Mouse (Mus musculus) left cerebral cortex, postnatal 4 days (tissue): ENCODE results near the gene Isg20l2. TPM values are rescaled to one million over a fixed set of nuclear protein-coding genes. Genes with fewer than 3 reads are reported as not detected.
"Not testable (repeated sequence)": the region's sequence is repeated elsewhere in the genome, so short reads cannot be mapped to it uniquely, and the experiment has no call there.

ENCODE experiments used
- DNase-seq: peaks from one replicate; pipeline ENCODE4 v3.0.0-alpha.2; 2022
- intact Hi-C: fragments of 180-260 bp; cut with DNase I; formaldehyde crosslinking; loops from one replicate; pipeline ENCODE4 v1.15.1; 2025
- total RNA-seq, 2 experiments: library from RNA; stranded (reverse); gene quantifications; 2 replicates each; pipeline ENCODE4 v1.2.3; 2021

The Isg20l2 gene
- 10 to 100 TPM; 23.4 to 24.9 TPM for total RNA-seq

DNA sequence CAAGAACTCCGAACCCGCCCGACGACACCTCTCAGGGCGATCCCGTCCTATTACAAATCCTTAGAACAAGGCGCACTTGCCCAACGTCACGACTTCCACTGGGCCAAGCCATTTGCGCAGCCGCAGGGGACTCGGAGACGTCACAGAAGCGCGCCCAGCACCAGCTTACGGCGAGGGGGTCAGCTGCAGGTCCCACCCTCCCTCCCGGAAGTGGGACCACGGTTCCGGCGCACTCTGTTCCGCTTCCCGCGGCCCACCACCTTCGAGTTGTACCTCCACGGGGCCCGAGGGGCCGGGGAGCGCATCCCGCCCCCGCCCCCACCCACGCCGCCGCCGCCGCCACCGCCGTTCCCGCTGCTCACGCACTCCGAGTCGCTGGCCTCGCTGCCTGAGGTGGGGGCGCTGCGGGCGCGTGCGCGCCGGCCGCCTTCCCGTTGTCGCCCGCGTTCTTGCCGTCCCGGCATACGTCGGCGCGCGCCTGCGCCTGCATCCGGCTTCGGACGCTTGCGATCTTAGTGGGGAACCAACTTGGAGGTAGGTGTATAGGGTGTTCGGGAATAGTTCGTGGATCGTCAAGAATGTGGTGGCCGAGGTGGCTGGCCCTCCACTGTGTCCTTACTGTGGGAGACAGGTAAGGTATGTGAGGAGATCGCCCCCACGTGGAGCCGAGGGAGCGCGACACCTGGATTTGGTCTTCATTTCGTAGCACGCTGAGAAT is at the start of gene Isg20l2, which contains the start of gene Rrnad1:
TSS of gene Isg20l2 (plus strand) at position 237 of the 718 bp plus-strand sequence.
TSS of gene Rrnad1 (minus strand) at position 640 of the 718 bp plus-strand sequence.
- peak; percentile 98 for DNase-seq
- intact Hi-C loops = no loop called here

DNA sequence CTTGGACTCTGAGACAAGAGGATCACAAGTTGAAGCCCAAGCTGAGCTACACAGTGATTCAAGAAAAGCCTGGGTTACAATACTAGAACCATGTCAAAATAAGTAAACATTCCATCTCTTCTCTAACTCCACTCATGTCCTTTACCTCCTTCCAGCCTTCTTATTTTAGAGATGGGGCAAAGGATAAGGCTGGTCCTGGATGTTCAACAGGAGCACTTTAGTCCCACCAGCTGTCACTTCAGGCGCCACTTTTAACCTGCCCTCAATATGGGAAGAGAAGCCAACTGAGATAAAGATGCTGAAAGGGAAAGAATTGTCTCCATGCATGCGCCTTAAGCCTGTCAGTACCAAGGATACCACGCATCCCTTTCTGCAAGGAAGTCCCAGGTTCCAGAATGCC is 45.8 kb upstream of the Isg20l2 start:
- intact Hi-C loops = no loop called here
- DNase-seq = no peak

DNA sequence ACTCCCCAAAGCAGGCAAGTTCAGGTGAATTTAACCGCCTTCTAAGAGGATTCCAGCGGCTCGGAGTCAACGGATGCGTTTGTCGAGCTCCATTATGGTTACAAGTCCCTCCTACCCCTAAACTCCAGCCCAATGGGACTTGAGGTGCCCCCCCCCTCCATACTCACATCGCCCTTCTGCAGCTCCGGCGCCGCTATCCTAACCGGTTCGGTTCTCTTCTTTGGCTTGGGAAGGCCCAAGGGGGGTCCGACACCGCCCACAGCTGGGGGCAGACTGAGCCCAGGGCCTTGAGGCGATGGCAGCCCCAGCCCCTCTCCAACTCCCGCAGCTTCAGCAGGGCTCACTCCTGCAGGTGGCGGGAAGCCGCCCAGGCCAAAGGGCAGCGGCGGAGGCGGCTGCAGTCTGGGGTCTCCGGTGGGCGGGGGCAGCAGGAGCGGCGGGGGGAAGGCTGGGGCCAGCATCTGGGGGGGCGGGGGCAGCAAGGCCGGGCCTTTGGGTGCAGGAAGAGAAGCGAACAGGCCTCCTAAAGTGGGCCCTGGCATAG is 45.3 kb upstream of the Isg20l2 start:
- intact Hi-C loops = no loop called here
- peak; percentile 54 for DNase-seq

DNA sequence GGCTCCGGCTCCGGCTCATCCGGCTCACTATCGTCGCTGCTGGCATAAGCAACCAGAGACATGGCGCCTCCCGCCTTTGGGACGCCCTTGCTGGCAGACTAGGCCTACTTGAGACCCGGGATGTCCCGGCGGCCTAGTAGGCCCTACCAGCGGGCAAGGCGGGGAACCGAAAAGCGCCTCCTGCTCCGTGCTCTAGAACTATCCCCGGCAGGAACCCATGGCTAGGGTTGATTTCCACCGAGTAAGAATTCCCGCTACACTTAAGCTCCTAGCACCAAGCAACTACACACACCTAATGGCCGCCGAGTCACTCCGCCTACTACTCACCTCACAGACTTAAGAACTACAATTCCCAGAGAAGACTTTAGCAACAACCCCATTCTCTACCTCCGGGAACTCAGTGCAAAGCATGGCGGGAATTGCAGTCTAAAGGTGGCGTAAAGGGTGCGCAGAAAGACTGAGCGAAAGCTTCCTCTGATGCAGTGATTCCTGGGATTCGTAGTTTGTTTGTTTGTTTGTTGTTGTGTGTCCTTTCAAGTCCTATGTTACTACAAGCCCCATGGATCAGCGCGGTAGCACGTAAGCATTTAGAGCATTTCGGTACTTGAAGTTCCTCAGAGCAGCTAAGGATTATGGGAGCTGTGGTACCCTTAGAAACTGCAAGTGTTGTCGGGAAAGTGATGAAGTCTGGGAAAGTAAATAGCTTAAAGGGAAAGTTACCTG is 44.7 kb upstream of the Isg20l2 start, which contains the start of gene Prcc:
TSS of gene Prcc (minus strand) at position 328 of the 723 bp plus-strand sequence.
- intact Hi-C loops = no loop called here
- peak; percentile 88 for DNase-seq

DNA sequence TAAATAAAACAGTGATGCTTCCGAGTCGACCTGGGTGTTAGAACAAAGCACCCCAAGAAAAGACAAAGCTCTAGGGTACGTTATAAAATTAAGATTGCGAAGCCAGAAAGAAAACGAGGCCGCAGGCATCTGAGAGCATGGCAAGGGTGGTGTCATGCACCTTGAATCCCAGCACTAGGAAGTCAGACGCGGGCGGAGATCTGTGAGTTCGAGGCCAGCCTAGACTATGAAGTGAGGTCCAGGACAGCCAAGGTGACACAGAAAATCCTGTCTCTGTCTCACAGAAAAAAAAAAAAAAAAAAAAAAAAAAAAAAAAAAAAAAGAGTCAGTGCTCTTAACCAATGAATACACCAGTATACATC is 44.1 kb upstream of the Isg20l2 start:
- peak; percentile 37 for DNase-seq
- intact Hi-C loops = no loop called here

DNA sequence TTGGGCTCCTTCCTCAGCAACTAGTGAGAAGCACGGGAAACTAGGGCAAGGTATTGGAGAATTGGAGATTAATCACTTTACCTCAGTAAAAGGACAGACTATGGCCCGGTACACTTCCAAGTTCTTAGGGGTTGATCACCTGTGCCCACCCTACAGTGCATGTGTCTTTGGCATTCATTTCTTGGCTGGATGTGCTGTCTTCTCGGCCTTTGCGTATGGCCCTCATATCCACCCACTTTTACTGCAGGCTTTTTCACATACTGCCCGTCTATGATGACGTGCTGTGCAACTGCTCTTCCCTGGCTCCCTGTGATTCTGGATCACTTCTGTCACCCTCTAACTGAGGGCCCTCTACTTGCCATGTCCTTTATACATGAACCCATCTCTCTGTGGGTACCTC is 43.7 kb upstream of the Isg20l2 start:
- DNase-seq = no peak
- intact Hi-C loops = no loop called here

DNA sequence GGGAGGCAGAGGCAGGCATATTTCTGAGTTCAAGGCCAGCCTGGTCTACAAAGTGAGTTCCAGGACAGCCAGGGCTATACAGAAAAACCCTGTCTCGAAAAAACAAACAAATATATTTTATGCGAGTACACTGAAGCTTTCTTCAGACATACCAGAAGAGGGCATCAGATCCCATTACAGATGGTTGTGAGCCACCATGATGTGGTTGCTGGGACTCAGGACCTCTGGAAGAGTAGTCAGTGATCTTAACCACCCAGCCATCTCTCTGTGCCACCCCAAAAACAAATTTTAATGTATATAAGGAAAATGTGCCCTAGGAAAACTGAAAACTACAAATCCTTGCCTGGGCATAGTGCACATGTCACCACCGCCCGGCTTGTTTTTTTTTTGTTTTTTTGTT is 42.7 kb upstream of the Isg20l2 start:
- DNase-seq, intact Hi-C loops: not testable (repeated sequence)

DNA sequence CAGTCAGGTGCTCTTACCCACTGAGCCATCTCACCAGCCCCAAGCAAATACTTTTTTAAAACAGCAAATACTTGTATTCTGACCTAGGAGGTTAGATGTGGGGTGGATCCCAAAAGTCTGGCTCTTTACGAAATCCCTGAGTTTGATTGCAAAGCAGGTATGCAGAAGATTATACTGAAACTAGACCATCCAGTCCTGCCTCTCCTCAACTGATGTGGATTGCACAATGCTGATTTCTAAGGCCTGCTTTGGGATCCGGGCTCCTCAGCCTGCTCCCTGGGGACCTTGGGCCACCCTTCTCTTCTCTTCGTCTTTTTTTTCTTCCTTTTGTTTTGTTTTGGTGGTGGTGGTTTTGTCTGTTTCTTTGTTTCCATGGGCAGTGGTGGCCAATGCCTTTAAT is 38.6 kb upstream of the Isg20l2 start:
- DNase-seq = no peak
- intact Hi-C loops = no loop called here

DNA sequence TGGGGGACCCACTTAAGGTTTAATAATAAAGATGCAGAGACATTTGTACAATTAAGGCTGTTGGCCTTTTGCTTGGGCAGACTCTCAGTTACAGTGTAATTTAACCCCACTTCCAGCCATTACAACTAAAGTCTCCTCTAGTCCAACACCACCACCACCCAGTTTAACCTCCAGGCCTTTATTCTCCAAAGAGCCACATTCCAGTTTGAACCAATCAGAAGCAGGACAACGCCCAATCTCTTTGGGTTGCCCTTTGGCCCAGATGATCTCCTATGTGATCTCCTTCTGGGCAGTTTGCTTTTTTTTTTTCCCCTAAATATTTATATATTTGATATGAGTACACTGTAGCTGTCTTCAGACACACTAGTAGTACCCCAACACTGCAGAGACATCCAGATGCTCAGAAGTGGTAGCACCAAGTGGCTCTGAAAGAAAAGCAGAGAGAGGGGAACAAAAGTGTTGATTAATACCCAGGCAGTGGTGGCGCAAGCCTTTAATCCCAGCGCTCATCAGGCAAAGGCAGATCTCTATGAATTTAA is 36.7 kb upstream of the Isg20l2 start:
- intact Hi-C loops = no loop called here
- no peak for DNase-seq

DNA sequence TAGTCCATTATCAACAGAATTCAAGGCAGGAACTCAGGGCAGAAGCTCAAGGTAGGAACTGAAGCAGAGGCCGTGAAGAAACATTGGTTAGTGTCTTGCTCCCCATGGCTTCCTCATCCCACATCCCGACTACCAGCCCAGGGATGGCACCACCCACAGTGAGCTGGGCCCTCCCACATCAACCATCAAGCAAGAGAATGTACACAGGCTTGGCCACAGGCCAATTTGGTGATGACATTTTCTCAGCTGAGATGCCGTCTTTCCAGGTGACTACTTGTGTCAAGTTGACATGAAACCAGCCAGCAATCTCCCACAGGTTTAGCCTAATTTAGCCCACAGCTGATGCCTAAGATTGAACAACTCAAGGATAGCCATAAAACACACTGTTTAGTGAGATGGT is 30.8 kb upstream of the Isg20l2 start:
- intact Hi-C loops = no loop called here
- DNase-seq = no peak

DNA sequence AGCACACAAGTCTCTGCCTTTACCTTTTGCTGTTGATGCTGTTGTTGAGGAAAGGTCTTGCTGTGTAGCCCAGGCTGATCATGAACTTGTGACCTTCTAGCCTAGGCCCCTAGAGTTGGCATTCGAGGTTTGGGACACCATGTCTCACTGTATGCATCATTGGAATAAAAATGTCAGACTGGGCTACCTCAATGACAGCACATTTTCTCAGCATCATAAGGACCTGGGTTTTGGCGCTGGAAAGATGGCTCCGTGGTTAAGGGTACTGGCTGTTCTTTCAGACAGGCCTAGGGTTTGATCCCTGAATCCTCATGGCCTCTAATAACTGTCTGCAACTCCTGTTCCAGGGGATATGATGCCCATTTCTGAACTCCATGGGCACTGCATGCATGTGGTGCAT is 30.3 kb upstream of the Isg20l2 start:
- no peak for DNase-seq
- intact Hi-C loops = no loop called here

DNA sequence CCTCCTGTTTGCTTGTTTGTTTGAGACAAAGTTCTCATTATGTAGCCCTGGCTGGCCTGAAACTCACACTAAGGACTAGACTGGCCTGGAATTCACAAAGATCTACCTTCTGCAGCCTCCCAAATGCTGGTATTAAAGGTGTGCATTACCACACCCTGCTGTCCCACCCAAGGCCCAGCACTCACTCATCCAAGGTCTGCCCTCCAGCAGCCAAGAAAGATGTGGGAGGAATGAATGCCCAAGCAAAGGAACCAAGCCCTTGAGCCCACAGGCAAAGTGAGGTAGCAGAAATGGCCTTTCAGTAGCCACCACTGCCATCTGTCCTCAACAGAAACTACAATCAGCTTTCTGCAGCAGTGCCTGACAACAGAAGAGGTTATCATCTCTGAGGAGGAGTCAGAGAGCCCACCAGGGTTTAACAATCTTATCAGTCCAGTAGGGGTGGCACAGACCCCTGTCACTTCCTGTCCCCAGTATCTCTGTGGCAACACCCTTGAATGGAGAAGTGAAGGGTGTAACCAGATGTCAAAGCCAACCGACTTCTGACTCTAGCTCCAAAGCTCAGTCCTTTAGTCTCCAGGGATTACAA is 29.0 kb upstream of the Isg20l2 start:
- no peak for DNase-seq
- intact Hi-C loops = no loop called here

DNA sequence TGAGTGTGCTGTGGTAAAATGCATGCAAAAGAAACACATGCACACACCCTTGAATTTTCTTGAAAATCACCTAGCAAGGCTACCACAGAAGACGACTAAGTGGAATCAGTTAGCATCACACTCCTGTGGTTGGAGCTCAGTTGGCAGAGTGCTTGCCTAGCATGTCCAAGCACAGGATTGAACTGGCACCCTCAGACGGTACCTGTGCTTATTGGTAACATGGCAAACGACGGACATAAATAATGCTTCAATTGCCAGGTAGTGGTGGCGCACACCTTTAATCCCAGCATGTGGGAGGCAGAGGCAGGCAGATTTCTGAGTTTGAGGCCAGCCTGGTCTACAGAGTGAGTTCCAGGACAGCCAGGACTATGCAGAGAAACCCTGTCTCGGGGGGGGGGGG is 28.2 kb upstream of the Isg20l2 start:
- DNase-seq, intact Hi-C loops: not testable (repeated sequence)

DNA sequence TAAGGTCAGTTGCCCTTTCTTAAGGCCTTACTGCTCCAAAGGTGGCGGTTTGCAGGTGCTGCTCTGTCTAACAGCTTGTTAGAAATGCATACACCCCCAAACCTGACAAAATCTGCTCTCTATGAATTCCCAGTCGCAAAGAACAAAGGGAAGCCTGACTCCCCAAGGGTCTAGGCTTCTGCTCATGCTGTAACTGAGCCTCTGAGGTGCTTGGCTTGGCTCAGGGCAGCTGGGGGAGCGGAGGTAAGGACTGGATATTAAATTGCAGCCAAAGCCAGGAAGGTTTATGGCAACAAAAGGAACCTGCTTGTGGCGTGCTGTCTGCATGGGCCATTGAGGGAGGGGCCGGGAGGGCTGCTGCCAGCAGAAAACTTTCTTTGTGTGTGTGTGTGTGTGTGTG is 26.3 kb upstream of the Isg20l2 start:
- intact Hi-C loops = no loop called here
- no peak for DNase-seq

DNA sequence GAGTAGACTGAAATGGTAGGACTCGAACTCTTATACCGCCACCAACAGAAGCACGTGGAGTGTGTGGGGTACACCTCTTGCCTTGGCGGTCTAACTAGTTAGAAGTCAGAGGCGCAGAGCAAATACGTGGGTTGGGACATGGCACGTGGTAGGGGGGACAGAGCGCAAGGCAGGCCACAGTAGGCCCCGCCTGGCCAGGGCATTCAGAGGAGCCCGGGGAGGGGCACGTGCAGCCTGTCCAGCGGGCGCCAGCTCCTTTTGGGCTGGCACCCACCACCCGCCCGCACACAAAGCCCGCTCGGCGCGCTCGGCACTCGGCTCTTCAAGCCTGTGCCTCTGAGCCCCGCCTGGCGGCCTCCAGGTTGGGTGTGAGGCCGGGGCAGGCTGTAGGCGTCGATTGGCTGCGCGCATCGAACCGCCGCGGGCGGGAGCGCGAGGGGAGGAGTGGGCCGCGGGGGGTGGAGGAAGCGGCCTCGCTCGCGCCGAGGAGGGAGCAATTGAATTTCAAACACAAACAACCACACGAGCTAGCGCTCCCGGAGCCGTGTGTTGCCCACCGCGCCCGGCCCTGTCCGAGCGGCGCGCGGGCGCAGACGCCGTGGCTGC is 24.1 kb upstream of the Isg20l2 start, which contains the start of gene Hdgf:
TSS of gene Hdgf (plus strand) at position 442 of the 606 bp plus-strand sequence.
- intact Hi-C loops = no loop called here

DNA sequence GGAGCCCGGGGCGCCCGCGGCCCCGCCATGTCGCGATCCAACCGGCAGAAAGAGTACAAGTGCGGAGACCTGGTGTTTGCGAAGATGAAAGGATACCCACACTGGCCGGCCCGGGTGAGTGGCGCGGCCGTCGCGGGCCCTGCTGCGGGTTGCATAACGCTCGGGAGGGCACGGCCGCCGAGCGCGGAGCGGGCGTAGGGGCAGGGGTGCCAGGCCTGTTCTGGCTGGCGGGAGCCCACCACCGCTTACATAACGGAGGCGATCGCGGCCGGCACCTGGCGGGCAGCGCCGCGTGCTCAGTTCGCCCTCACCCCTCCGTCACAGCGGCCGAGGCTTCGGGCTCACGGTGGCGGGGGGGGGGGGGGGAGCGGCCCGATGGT is 23.5 kb upstream of the Isg20l2 start:
- intact Hi-C loops = no loop called here
- DNase-seq = peak; percentile 39

More for the DNA sequence above, 24.1 kb upstream of the Isg20l2 start, which contains the start of gene Hdgf:
- DNase-seq = peak; percentile 97

DNA sequence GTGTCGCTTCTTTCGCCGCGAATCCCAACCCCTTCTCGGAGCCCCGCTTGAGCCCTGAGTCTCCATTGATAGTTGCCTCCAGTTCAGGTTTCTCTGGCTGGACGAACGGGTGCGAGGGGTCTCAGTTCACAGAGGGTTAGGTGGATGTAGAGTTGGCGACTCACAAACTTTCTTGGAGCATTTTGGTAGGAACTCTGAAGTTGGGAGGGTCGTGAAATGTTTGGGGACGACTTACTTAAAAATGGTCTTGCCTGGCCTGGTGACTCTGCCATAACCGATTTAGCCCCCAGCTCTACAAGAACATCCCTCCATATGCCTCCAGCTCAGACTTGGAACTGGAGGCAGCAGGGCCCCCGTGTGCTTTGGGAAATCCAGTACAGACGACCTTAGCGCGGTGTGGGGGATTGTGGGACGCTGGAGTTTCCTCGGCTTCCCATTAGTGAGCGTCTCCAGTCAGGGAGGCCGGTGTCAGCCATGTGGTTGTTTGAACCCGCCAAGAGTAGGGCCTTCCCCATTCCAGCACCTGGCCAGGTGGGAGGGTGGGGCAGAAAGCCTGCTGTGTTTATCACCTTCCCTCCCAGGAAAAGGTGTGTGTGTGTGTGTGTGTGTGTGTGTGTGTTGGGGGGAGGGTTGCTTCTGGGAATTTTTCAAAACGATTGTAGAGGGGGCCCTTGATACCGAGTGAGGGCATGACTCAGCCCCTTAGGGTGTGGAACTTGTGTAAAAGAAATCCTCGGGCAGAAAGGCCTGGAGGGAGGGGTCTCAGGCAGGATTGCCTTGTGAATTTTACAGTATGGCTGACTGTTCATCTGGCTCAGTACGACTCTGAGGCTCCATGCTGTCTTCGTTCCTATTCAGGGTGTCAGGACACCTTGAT is 22.9 kb upstream of the Isg20l2 start:
- intact Hi-C loops = no loop called here
- peak; percentile 29 for DNase-seq

DNA sequence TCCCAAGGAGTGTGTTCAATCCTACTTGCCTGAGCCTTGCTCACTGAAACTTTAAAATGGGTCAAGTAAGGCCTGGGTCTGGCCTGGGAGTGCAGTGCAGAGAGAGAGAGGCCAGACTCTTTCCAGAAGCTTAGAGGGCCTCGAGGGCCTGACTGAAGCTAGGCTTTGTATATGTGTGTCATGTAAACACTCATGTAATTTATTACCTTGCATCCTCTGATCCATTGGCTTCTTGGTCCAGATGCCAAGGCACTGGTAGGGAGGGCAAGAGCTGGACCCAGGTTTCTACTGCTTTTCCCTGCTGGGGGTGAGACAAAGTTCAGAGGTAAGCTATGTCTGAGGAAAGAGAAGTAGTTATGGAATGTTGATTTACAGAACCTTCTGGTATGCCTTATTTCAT is 22.2 kb upstream of the Isg20l2 start:
- no peak for DNase-seq
- intact Hi-C loops = no loop called here

DNA sequence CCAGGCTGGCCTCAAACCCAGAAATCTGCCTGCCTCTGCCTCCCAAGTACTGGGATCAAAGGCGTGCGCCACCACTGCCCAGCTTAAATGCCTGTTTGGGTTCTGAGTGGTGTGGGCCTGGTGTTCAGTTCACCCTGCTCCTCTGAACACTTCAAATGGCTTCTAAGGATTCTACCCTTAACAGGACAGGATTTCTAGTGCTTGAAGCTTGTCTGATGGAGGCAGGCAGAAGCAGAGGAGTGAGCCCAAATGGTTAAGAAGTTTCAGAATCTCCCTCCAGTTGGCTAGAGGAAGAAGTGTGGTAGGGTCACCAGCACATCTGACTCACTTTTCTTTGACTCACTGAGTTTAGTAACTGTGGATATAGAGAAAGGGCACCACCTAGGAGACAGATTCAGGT is 20.7 kb upstream of the Isg20l2 start:
- no peak for DNase-seq
- intact Hi-C loops = no loop called here

DNA sequence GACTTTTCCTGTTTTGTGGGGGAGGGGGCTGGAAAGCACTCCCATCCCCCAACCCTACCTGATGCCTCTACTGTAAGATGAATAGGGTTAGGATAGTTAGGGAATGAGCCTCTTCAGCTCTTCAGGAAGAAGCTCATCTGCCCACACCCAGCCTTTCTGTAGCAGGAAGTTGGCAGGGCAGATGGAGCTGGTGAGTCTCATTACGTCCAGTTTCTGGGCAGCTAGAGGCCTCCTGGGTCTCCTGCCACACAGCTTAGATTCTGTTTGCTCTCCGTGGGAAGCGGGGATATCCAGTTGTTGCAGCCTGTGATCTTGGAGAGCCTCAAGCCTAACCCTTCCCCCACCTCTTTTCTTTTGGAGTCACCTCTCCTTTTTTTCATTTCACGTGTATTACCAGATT is 20.2 kb upstream of the Isg20l2 start:
- no peak for DNase-seq

More for the DNA sequence above, 20.2 kb upstream of the Isg20l2 start:
- intact Hi-C loops = no loop called here
